Mouse (Mus musculus) forebrain, embryonic 11.5 days (tissue): Measurements from ENCODE around the gene Ak8. TPM values are rescaled to one million over a fixed set of nuclear protein-coding genes. Genes with fewer than 3 reads are reported as not detected.
A peak's percentile ranks its signal among the peaks of the same experiment; 100 is the strongest.

Experiments
- ATAC-seq: fragments of 200-750 bp; cut with Nextera tagmentation; replicated peaks from 2 replicates; pipeline ENCODE4 v1.8.0; 2017; ENCODE audit warnings: moderate TSS enrichment; ENCODE audit not compliant: low FRiP score
- DNase-seq: peaks from one replicate; pipeline ENCODE4 v3.0.0-alpha.2; 2017; ENCODE audit warnings: low spot score
- H3K27ac ChIP-seq: fragments of 300-500 bp; sonication (generic); 2 replicates; pipeline ENCODE4 v1.5.1; 2014; ENCODE audit warnings: low read depth, low read length
- H3K27me3 ChIP-seq: fragments of 300-500 bp; sonication (generic); 2 replicates; pipeline ENCODE4 v1.6.1; 2014; ENCODE audit warnings: mild to moderate bottlenecking, low read length, mixed read lengths; ENCODE audit not compliant: control insufficient read depth, insufficient read depth
- H3K36me3 ChIP-seq: fragments of 300-500 bp; sonication (generic); 2 replicates; pipeline ENCODE4 v1.6.1; 2014; ENCODE audit warnings: mild to moderate bottlenecking, low read length, moderate library complexity, mixed read lengths; ENCODE audit not compliant: control insufficient read depth, insufficient read depth
- H3K4me1 ChIP-seq: fragments of 300-500 bp; sonication (generic); replicated peaks from 2 replicates; pipeline ENCODE4 v1.6.1; 2014; ENCODE audit warnings: low read length, mixed read lengths; ENCODE audit not compliant: control insufficient read depth, insufficient read depth
- H3K4me2 ChIP-seq: fragments of 300-500 bp; sonication (generic); 2 replicates; pipeline ENCODE4 v1.6.1; 2014; ENCODE audit warnings: low read depth, mild to moderate bottlenecking, low read length, moderate library complexity, mixed read lengths; ENCODE audit not compliant: severe bottlenecking
- H3K4me3 ChIP-seq: fragments of 300-500 bp; sonication (generic); 2 replicates; pipeline ENCODE4 v1.5.1; 2014; ENCODE audit warnings: low read depth, low read length
- H3K9ac ChIP-seq: fragments of 300-500 bp; sonication (generic); 2 replicates; pipeline ENCODE4 v1.6.1; 2014; ENCODE audit warnings: low read length
- H3K9me3 ChIP-seq: fragments of 300-500 bp; sonication (generic); 2 replicates; pipeline ENCODE4 v1.6.1; 2016; ENCODE audit warnings: low read length, mixed read lengths; ENCODE audit not compliant: control insufficient read depth
- WGBS: fragments of 180-500 bp; shearing (Covaris S2); extraction: QIAGEN DNeasy Blood & Tissue Kit; methylation state at CpG from one replicate; pipeline ENCODE4 v1.1.7; 2014; 5-methylcytosine and 5-hydroxymethylcytosine counted together
- polyA plus RNA-seq: library from polyadenylated mRNA; unstranded; fragments of >200 nt; fragmentation: Nextera tagmentation; extraction: Ambion mirVana; gene quantifications from 2 replicates; pipeline ENCODE4 v1.2.1, GENCODE M21; 2014

Gene Ak8
- polyA plus RNA-seq, 1 experiment from 2014 or later = 0.48 TPM

GRCm38 (mm10) chr2:28706787-28707186, 6.8 kb downstream of the Ak8 start:
- 78% methylated on average over 6 of the region's 6 CpGs for WGBS
- Histone ChIP-seq H3K4me2 (no peak overlapping the region), H3K4me1 (no peaks in the 10 kb centered on the region), H3K9me3 (no peaks in the 10 kb centered on the region), H3K9ac (no peak overlapping the region), H3K36me3 (no peaks in the 10 kb centered on the region), H3K27ac (no peak overlapping the region), H3K27me3 (no peaks in the 10 kb centered on the region), H3K4me3 (no peak overlapping the region)
- DNase-seq (no peak), ATAC-seq (no peak)

GRCm38 (mm10) chr2:28713036-28713435, 13.1 kb downstream of the Ak8 start:
- Histone ChIP-seq H3K4me2 (no peak overlapping the region), H3K36me3 (no peaks in the 10 kb centered on the region), H3K9me3 (no peaks in the 10 kb centered on the region), H3K4me3 (no peak overlapping the region), H3K4me1 (no peaks in the 10 kb centered on the region), H3K27me3 (no peaks in the 10 kb centered on the region), H3K27ac (no peak overlapping the region), H3K9ac (no peak overlapping the region)
- ATAC-seq (no peak), DNase-seq (no peak)
- WGBS = 82% methylated on average over 8 of the region's 8 CpGs

- Histone ChIP-seq H3K27ac (no peak overlapping the region), H3K9ac (no peak overlapping the region), H3K9me3 (no peaks in the 10 kb centered on the region), H3K27me3 (no peaks in the 10 kb centered on the region), H3K4me3 (no peak overlapping the region), H3K4me2 (no peak overlapping the region), H3K4me1 (peaks cover 3% of the 10 kb centered on the region; the same call in 1 of the 2 replicates), H3K36me3 (no peaks in the 10 kb centered on the region)
- ATAC-seq (no peak), DNase-seq (no peak)
- 93% methylated on average over 8 of the region's 8 CpGs for WGBS
These were observed 22.5 kb downstream of the Ak8 start for GRCm38 (mm10) chr2:28722419-28722818.

GRCm38 (mm10) chr2:28723912-28724311, 23.9 kb downstream of the Ak8 start:
- no peak overlapping the region for H3K4me3 ChIP-seq
- peaks cover 7% of the 10 kb centered on the region for H3K4me1 ChIP-seq
- H3K4me2 ChIP-seq = no peak overlapping the region
- no peak overlapping the region for H3K27ac ChIP-seq
- H3K36me3 ChIP-seq = no peaks in the 10 kb centered on the region
- H3K27me3 ChIP-seq = no peaks in the 10 kb centered on the region
- ATAC-seq (no peak), DNase-seq (no peak)
- 66% methylated on average over 9 of the region's 9 CpGs for WGBS
- H3K9ac ChIP-seq = no peak overlapping the region
- H3K9me3 ChIP-seq = no peaks in the 10 kb centered on the region

GRCm38 (mm10) chr2:28727786-28728404, 27.9 kb downstream of the Ak8 start:
- H3K4me2 ChIP-seq = no peak overlapping the region
- H3K27me3 ChIP-seq = no peaks in the 10 kb centered on the region
- H3K9me3 ChIP-seq = no peaks in the 10 kb centered on the region
- no peaks in the 10 kb centered on the region for H3K36me3 ChIP-seq
- no peak overlapping the region for H3K27ac ChIP-seq
- DNase-seq (no peak), ATAC-seq (0 out of 2 replicates have a peak, but pooled peaks have one; percentile 49)
- H3K4me3 ChIP-seq = no peak overlapping the region
- peaks cover 7% of the 10 kb centered on the region for H3K4me1 ChIP-seq
- WGBS = 17% methylated on average over 16 of the region's 16 CpGs
- H3K9ac ChIP-seq = no peak overlapping the region

- Histone ChIP-seq H3K27ac (no peak overlapping the region), H3K36me3 (no peaks in the 10 kb centered on the region), H3K9ac (no peak overlapping the region)
These were observed 30.7 kb downstream of the Ak8 start for GRCm38 (mm10) chr2:28730676-28731075.

GRCm38 (mm10) chr2:28737112-28737511, 37.1 kb downstream of the Ak8 start:
- no peak overlapping the region for H3K4me3 ChIP-seq
- ATAC-seq (no peak), DNase-seq (no peak)
- H3K36me3 ChIP-seq = no peaks in the 10 kb centered on the region
- no peaks in the 10 kb centered on the region; the same call in 1 of the 2 replicates for H3K27me3 ChIP-seq
- H3K27ac ChIP-seq = no peak overlapping the region
- WGBS = 87% methylated on average over 5 of the region's 5 CpGs
- H3K9ac ChIP-seq = no peak overlapping the region
- H3K4me1 ChIP-seq = no peaks in the 10 kb centered on the region
- no peaks in the 10 kb centered on the region for H3K9me3 ChIP-seq
- H3K4me2 ChIP-seq = no peak overlapping the region

More at GRCm38 (mm10) chr2:28730676-28731075, 30.7 kb downstream of the Ak8 start:
- no peak for DNase-seq
- Histone ChIP-seq H3K4me2 (no peak overlapping the region), H3K4me3 (no peak overlapping the region), H3K4me1 (peaks cover 7% of the 10 kb centered on the region), H3K9me3 (no peaks in the 10 kb centered on the region), H3K27me3 (no peaks in the 10 kb centered on the region)
- ATAC-seq = no peak

- 85% methylated on average over 5 of the region's 5 CpGs for WGBS
- no peak for ATAC-seq
These were observed 40.2 kb downstream of the Ak8 start for GRCm38 (mm10) chr2:28740159-28740558.

GRCm38 (mm10) chr2:28742701-28743100, 42.7 kb downstream of the Ak8 start:
- no peak for DNase-seq
- H3K27ac ChIP-seq = no peak overlapping the region
- H3K9ac ChIP-seq = no peak overlapping the region
- H3K27me3 ChIP-seq = no peaks in the 10 kb centered on the region; the same call in 1 of the 2 replicates
- no peak overlapping the region for H3K4me3 ChIP-seq
- no peak for ATAC-seq
- H3K9me3 ChIP-seq = no peaks in the 10 kb centered on the region
- H3K4me2 ChIP-seq = no peak overlapping the region
- H3K36me3 ChIP-seq = no peaks in the 10 kb centered on the region
- H3K4me1 ChIP-seq = no peaks in the 10 kb centered on the region
- 77% methylated on average over 8 of the region's 8 CpGs for WGBS

More at GRCm38 (mm10) chr2:28740159-28740558, 40.2 kb downstream of the Ak8 start:
- Histone ChIP-seq H3K27me3 (no peaks in the 10 kb centered on the region; the same call in 1 of the 2 replicates), H3K9me3 (no peaks in the 10 kb centered on the region), H3K36me3 (no peaks in the 10 kb centered on the region), H3K4me3 (no peak overlapping the region), H3K4me2 (no peak overlapping the region), H3K9ac (no peak overlapping the region), H3K4me1 (no peaks in the 10 kb centered on the region), H3K27ac (no peak overlapping the region)
- no peak for DNase-seq
